10 mouse cellular contexts compared by ENCODE assay signal in genomic region chr1:31233319-31234036, GRCm38 (mm10). TPM values are rescaled to one million over a fixed set of nuclear protein-coding genes. Genes with fewer than 3 reads are reported as not detected.
DNase-seq lines count a peak whose midpoint lies in the region; ATAC-seq lines count a peak whose summit lies in the region.
"Had no signal": no experiment of that assay in that cellular context is flagged by ENCODE, and none has a peak within 500 bp of the region (broad histone marks: within the 10 kb centered on the region; RNA-seq: fewer than 3 reads in every experiment).

No protein-coding gene starts in this region.

- no peak overlapping the region for H3K27ac ChIP-seq in kidney, embryonic 15.5 days
- no peak overlapping the region for H3K27ac ChIP-seq in midbrain, embryonic 16.5 days (ENCODE audit: low read length)
- H3K27ac ChIP-seq: macrophage had no signal

- peak; percentile 73; the same call in 1 of the 2 replicates for ATAC-seq in kidney, embryonic 15.5 days (replicated peaks; ENCODE audit: low FRiP score)
- peak; percentile 93 for ATAC-seq in midbrain, embryonic 16.5 days

- no peaks in the 10 kb centered on the region for H3K9me3 ChIP-seq in kidney, embryonic 15.5 days (replicated peaks)
- H3K9me3 ChIP-seq in midbrain, embryonic 16.5 days (replicated peaks; ENCODE audit: control insufficient read depth, low read length, poor library complexity, severe bottlenecking): no peaks in the 10 kb centered on the region

- DNase-seq in kidney, adult 11 months: peak; percentile 20
- no peak for DNase-seq in kidney, adult 18-20 months
- peak; percentile 4 for DNase-seq in embryo, embryonic 11.5 days (ENCODE audit: low read depth, low spot score)
- no peak for DNase-seq in adrenal gland, postnatal 10 days
- no peak for DNase-seq in heart, adult 18-20 months
- DNase-seq in spleen, postnatal 36 days (ENCODE audit: low spot score in 2 of 2): no peak

- no peaks in the 10 kb centered on the region for H3K4me1 ChIP-seq in kidney, embryonic 15.5 days
- H3K4me1 ChIP-seq in midbrain, embryonic 16.5 days (ENCODE audit: control insufficient read depth, insufficient read depth, low read length): no peaks in the 10 kb centered on the region

- no peaks in the 10 kb centered on the region for H3K36me3 ChIP-seq in kidney, embryonic 15.5 days
- H3K36me3 ChIP-seq in midbrain, embryonic 16.5 days (ENCODE audit: control insufficient read depth, insufficient read depth, low read length): no peaks in the 10 kb centered on the region

- H3K4me2 ChIP-seq in kidney, embryonic 15.5 days: no peak overlapping the region
- H3K4me2 ChIP-seq in midbrain, embryonic 16.5 days (ENCODE audit: low read length): no peak overlapping the region

- H3K27me3 ChIP-seq in kidney, embryonic 15.5 days: no peaks in the 10 kb centered on the region
- no peaks in the 10 kb centered on the region for H3K27me3 ChIP-seq in midbrain, embryonic 16.5 days (ENCODE audit: control insufficient read depth, insufficient read depth, low read depth, low read length)

- H3K4me3 ChIP-seq in kidney, embryonic 15.5 days (replicated peaks): no peak overlapping the region
- no peak overlapping the region for H3K4me3 ChIP-seq in midbrain, embryonic 16.5 days (ENCODE audit: low read depth, low read length)

- no peak overlapping the region for H3K9ac ChIP-seq in kidney, embryonic 15.5 days
- no peak overlapping the region for H3K9ac ChIP-seq in midbrain, embryonic 16.5 days (ENCODE audit: low read depth, low read length)

RNA-seq across cellular contexts. Expression of gene Pih1d3, which starts 10.8 kb away (rescaled TPM):
- not detected in 2 replicates for polyA plus RNA-seq in kidney, embryonic 15.5 days (2015; fragmentation: Nextera tagmentation; extraction: Ambion mirVana)
- polyA plus RNA-seq in midbrain, embryonic 16.5 days (2015; fragmentation: Nextera tagmentation; extraction: Ambion mirVana): not detected in 2 replicates
- not detected for total RNA-seq in adrenal gland, postnatal 10 days (2021)
- total RNA-seq in heart, adult 18-20 months (2021): not detected
- polyA plus RNA-seq: macrophage; stomach, embryonic 16.5 days had no signal

RNA-seq across cellular contexts. Expression of gene 4931428L18Rik, which starts 11.0 kb away (rescaled TPM):
- polyA plus RNA-seq in kidney, embryonic 15.5 days (2015; fragmentation: Nextera tagmentation; extraction: Ambion mirVana): not detected in 2 replicates
- not detected in 2 replicates for polyA plus RNA-seq in midbrain, embryonic 16.5 days (2015; fragmentation: Nextera tagmentation; extraction: Ambion mirVana)
- total RNA-seq in adrenal gland, postnatal 10 days (2021): under 1 TPM in 1 of 2 experiments, not detected in 1; 0.54 TPM
- not detected for total RNA-seq in heart, adult 18-20 months (2021)
- polyA plus RNA-seq: macrophage had no signal

RNA-seq across cellular contexts. Expression of gene Lgsn, which starts 57.3 kb away (rescaled TPM):
- polyA plus RNA-seq in kidney, embryonic 15.5 days (2015; fragmentation: Nextera tagmentation; extraction: Ambion mirVana): not detected in 2 replicates
- not detected in 2 replicates for polyA plus RNA-seq in midbrain, embryonic 16.5 days (2015; fragmentation: Nextera tagmentation; extraction: Ambion mirVana)
- not detected for total RNA-seq in adrenal gland, postnatal 10 days (2021)
- total RNA-seq in heart, adult 18-20 months (2021): not detected
- polyA plus RNA-seq: macrophage; stomach, embryonic 16.5 days had no signal

Comparison
In these comparisons a context has a peak if more than half of its experiments do, and no peak if none do; other contexts are left out.
1. DNase-seq: peak in kidney, adult 11 months (single experiment) and embryo, embryonic 11.5 days (single experiment); none in kidney, adult 18-20 months (single experiment), adrenal gland, postnatal 10 days (single experiment), heart, adult 18-20 months (0 of 2) and spleen, postnatal 36 days (0 of 2).